Mouse (Mus musculus) layer of hippocampus, adult 18-20 months (tissue): ENCODE results near the gene Rflnb. TPM values are rescaled to one million over a fixed set of nuclear protein-coding genes. Genes with fewer than 3 reads are reported as not detected.
"Not testable (repeated sequence)": the region's sequence is repeated elsewhere in the genome, so short reads cannot be mapped to it uniquely, and the experiment has no call there.

Experiments
- DNase-seq, 2 experiments: peaks; one replicate each; pipeline ENCODE4 v3.0.0; 2022; ENCODE audit warnings: low spot score in 2 of 2
- total RNA-seq, 2 experiments: library from RNA; stranded (reverse); gene quantifications; 2 replicates each; pipeline ENCODE4 v1.2.3; 2021

The Rflnb gene
- total RNA-seq, 2 experiments from 2014 or later: 9.0 to 9.2 TPM

DNA sequence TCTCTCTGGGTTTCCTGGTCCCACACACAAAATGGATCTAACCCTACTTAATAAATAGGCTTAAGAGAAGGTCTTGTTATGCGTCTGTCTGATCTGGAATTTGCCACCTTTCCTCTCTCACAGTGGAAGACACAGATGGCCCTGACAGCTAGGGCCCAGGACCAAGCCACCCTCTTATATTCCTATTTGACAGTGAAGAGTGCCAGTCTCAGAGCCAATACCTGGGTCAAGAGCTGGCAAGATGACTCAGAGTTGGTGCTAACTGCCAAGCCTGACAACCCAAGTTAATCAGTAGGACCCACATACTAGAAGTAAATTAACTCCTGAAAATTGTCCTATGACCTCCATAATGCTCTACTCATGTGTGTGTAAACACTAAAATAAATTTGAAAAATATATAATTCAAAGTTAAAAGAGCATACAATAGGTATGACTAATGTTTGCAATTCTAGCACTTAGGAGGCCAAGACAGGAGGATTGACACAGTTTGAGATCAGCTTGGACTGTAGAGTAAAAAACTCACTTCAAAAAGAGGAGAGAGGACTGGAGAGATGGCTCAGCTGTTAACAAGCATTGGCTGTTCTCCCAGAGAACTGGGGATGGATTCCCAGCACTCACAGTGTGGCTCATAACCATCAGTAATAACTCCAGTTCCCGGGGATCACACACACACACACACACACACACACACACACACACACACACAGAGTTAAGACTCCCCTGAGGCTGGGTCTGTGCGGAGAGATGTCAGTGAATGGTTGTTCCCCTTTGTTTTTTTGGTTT lies 11.9 kb upstream of the Rflnb start:
- no peak for DNase-seq

- no peak for DNase-seq
These were observed 10.2 kb upstream of the Rflnb start for GRCm38 (mm10) chr11:76037581-76038294.

GRCm38 (mm10) chr11:76035182-76035581 lies 7.6 kb upstream of the Rflnb start:
- no peak for DNase-seq

DNA sequence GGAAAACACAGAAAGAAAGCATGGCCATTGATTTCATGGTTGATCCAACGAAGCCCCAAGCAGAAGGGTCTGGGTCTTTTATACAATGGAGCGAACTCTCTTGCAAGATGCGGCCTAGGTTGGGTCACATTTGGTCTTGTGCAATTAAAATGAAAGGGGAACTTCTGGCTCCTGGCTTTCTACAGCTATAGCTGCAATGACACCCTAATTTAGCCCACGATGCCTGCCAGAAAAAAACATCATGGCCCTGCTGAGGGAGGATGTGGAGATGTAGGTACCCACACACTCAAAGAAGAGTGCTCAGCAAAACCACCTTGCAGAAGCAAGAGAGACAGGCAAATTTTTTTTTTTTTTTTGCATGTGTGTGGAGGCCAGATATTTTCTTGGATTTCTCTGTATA lies 6.3 kb upstream of the Rflnb start:
- no peak for DNase-seq

- DNase-seq: no peak
These were observed 5.8 kb upstream of the Rflnb start for GRCm38 (mm10) chr11:76033359-76033758.

DNA sequence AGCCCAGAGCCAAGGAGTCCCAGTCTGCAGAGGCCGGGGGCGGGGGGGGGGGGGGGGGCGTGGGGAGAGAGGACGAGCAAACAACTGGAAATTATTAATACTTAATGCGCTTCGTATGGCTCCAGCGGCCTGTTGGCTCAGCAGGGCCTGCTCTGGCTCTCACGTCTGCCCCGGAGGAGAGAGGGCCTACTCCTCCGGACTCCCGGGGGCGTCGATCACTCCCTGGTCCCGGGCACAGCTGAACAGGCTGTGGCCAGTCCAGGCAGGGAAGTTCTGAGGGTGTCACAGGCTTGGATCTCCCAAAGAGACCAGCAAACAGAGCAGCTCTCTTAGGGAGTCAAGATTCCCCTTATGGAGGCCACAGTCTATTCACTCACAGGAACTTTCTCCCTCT lies 487 bp upstream of the Rflnb start:
- DNase-seq: no peak

DNA sequence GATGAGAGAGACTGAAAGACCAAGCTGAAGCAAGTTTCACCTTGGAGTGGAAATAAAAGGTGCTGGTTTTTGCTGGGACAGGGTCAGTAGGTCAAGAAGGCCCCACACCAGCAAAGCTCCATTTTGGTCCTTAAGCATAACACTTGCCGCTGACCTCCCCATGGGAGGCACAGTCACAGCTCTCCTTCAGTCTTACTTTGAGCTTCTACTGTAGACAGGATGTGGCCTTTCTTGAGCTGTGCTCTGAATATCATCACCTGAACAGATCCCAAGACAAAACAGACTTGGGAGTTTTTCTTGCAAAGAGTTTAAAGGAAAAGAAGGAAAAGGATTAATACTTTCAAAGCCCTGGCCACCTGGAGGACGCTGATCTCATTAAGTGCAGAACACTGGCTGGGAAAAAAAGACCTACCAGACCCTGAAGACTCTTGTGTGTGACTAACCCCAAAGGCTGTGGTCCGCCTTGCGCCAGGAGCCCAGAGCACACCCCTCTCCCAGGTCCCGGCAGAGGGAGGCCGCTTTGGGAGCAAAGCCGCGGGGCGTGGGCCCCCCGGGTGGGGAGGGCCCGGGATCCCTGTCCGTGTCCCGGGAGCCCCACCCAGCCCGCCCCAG lies 949 bp downstream of the Rflnb start:
- DNase-seq: no peak

DNA sequence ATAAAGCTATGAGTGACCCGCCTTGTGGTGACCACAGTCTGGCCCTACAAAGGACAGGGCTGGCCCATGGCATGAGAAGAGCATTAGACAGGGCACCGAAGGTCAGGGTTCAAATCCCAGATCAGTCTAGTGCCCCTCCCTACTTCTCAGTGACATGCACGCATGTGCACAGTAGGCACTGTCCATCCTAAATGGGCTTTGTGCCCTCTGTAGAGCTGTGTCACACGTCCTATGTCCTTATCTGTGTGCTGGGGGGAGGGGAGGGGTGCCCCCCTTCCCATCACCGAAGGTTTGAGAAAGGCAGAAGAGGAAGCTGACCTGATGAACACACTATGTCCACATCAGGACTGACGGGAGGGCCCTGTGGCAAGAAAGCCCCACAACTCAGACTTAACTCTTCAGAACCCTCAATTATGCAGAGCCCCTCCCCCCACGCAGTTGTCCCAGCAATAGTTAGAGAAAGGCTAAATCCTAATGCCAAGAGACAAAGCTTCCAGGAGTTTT lies 2.5 kb downstream of the Rflnb start:
- DNase-seq: no peak

- no peak for DNase-seq
These were observed 6.7 kb downstream of the Rflnb start for GRCm38 (mm10) chr11:76020916-76021315.

DNA sequence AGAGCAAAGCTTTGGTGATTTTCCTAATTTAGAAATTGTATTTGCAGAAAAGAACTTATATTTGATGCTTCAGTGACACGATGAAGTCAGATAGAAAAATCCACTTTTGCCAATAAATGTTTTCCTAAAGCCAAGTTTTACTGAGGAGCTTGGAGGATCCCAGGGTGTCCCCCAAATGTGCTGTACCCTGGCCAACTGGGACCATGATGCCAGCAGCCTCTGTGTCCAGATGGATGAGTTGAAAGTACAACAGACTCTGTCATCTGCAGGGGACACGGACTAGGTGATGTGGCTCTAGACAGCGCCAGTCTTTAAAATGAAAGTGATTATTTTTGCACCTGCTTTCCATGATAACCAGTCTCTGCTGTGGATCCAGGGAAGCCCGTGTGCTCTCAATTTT lies 7.7 kb downstream of the Rflnb start:
- no peak for DNase-seq

DNA sequence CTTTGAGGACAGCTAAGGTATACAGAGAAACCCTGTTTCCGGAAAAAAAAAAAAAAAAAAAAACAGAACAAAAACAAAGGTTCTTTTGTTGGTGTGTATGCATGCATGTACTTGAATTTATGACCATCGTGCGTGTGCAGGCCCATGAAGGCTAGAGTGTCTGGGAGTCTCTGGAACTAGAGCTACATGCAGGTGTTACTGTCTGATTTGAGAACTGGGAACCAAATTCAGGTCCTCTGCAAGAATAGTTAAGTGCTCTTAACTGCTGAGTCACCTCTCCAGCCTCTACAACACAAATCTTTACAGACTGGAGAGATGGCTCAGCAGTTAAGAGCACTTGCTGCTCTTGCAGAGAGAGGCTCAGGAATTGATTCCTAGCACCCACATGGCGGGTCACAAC lies 11.8 kb downstream of the Rflnb start:
- DNase-seq: no peak

GRCm38 (mm10) chr11:76015251-76015650 lies 12.3 kb downstream of the Rflnb start:
- no peak for DNase-seq

- DNase-seq: no peak
These were observed 16.6 kb downstream of the Rflnb start for GRCm38 (mm10) chr11:76010838-76011624.

- DNase-seq: no peak
These were observed 18.5 kb downstream of the Rflnb start for GRCm38 (mm10) chr11:76009101-76009500.

DNA sequence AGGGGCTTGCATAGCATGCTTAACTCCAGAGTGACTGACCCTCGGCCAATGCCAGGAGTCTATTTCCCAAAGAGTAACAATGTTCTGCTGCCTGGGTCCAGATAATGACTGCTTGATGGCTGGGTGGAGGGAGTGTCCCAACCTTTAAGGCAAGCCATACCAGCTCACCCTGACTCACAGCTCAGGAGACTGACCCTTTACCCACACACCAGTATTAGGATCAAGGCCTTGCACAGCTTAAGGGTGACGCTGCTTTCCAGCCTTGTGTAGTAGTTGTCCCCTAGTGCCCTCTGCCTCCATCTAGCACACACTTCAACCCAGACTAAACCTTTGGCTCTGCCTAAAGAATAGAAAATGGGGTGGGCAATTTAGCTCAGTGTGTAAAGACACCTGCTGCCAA lies 19.4 kb downstream of the Rflnb start:
- DNase-seq: no peak

- DNase-seq: not testable (repeated sequence)
These were observed 23.3 kb downstream of the Rflnb start for GRCm38 (mm10) chr11:76004276-76004675.

GRCm38 (mm10) chr11:76001237-76001878 lies 26.2 kb downstream of the Rflnb start:
- DNase-seq: peak in 1 of 2 experiments; percentile 21

DNA sequence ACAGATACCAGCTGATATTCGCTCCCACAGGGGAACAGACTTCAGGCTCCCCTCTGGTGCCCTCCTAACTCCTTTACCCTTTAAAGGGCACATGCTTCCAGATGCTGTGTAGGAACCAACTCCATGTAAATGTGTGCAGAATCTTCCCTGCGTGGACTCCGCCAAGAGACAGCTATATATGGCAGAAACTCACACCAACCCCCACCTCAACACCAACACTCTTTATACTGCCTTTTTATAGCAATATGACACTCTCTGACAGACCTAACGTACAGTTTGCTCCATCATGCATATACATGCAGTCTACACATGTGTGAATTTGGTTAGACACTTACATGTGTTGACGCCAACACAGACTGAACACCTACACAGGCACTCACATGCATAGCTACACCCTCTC lies 26.9 kb downstream of the Rflnb start:
- no peak for DNase-seq

- peak; percentile 72 to 86 for DNase-seq
These were observed 28.0 kb downstream of the Rflnb start, which contains the start of gene 1700016K19Rik for GRCm38 (mm10) chr11:75999440-76000155. TSS of gene 1700016K19Rik (plus strand) at chr11:75999912.

- no peak for DNase-seq
These were observed 33.2 kb downstream of the Rflnb start for GRCm38 (mm10) chr11:75994357-75994756.
